Mouse (Mus musculus) ES-E14 (cell line): ENCODE results near the gene Gm21764. TPM values are rescaled to one million over a fixed set of nuclear protein-coding genes. Genes with fewer than 3 reads are reported as not detected.
"Not testable (repeated sequence)": the region's sequence is repeated elsewhere in the genome, so short reads cannot be mapped to it uniquely, and the experiment has no call there.

Experiments
- DNase-seq: peaks from one replicate; pipeline ENCODE4 v3.0.0-alpha.2; 2013; ENCODE audit warnings: low read depth, low spot score
- H3K27ac ChIP-seq: 2 replicates; pipeline ENCODE4 v1.5.1; 2012; ENCODE audit warnings: low read depth, mild to moderate bottlenecking, low read length, moderate library complexity, mixed read lengths; ENCODE audit not compliant: poor library complexity, insufficient read depth, severe bottlenecking
- H3K36me3 ChIP-seq: 2 replicates; pipeline ENCODE4 v1.6.1; 2012; ENCODE audit warnings: mild to moderate bottlenecking, low read length, moderate library complexity, mixed read lengths; ENCODE audit not compliant: control insufficient read depth, poor library complexity, insufficient read depth, severe bottlenecking
- H3K4me1 ChIP-seq, 2 experiments: fragments of 150-350 bp in 1 of 2; sonication (generic) in 1 of 2; 2 replicates each; pipeline ENCODE4 v1.6.1; 2012; ENCODE audit warnings: low read length in 2 of 2, mild to moderate bottlenecking in 1 of 2, mixed read lengths in 1 of 2; ENCODE audit not compliant: control insufficient read depth in 2 of 2, insufficient read depth in 2 of 2, poor library complexity in 1 of 2
- H3K4me3 ChIP-seq, 2 experiments: fragments of 150-350 bp in 1 of 2; sonication (generic) in 1 of 2; 2 replicates each; pipeline ENCODE4 v1.5.1; 2012; ENCODE audit warnings: low read length in 2 of 2, low read depth in 1 of 2, mild to moderate bottlenecking in 1 of 2, mixed read lengths in 1 of 2; ENCODE audit not compliant: insufficient read depth in 1 of 2, poor library complexity in 1 of 2, severe bottlenecking in 1 of 2
- H3K9ac ChIP-seq: 2 replicates; pipeline ENCODE4 v1.6.1; 2012; ENCODE audit warnings: low read depth, mild to moderate bottlenecking, low read length, mixed read lengths; ENCODE audit not compliant: poor library complexity, insufficient read depth, severe bottlenecking
- H3K9me3 ChIP-seq: fragments of 150-350 bp; sonication (generic); 2 replicates; pipeline ENCODE4 v1.6.1; 2012; ENCODE audit warnings: low read depth, mild to moderate bottlenecking, low read length; ENCODE audit not compliant: control insufficient read depth, insufficient read depth
- in situ Hi-C, 2 experiments: fragments of 600-800 bp; cut with MboI; formaldehyde crosslinking; loops; one replicate each; pipeline ENCODE4 v1.15.1; 2025; ENCODE audit warnings: low sequenced_read_pairs in 2 of 2, inconsistent platforms in 1 of 2; ENCODE audit not compliant: unreplicated experiment in 2 of 2
- total RNA-seq: library from RNA; depleted of rRNA; stranded (reverse); fragments of 300-350 nt; gene quantifications from 2 replicates; pipeline ENCODE4 v1.2.3, GENCODE M21; 2012; rRNA removed

Gene Gm21764
- not detected in 2 replicates for total RNA-seq

DNA sequence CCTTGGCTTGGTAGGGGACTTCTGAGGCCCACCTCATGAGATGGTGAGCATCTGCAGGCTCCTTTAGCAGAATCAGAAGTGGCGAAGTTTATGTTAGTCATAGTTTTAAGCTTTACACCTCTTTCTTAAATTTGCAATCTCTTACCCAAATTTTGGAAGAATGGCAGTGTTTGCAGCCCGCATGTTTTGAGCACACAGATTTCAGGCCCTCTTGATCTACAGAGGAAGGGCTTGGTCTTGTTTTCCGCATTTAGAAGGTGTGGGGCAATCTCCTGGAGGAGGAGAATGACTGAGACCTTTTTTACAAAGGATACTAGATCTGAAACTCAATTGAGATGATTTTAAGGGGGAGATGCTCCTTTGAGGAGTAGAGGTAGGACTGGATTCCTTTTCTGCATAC is at the start of gene Gm21764:
Gene Gm21764, minus strand, starts transcription at position 101 of the 400 bp plus-strand sequence.
- H3K27ac ChIP-seq, H3K9ac ChIP-seq, H3K4me3 ChIP-seq, H3K36me3 ChIP-seq, in situ Hi-C loops, H3K9me3 ChIP-seq, H3K4me1 ChIP-seq, DNase-seq: not testable (repeated sequence)

DNA sequence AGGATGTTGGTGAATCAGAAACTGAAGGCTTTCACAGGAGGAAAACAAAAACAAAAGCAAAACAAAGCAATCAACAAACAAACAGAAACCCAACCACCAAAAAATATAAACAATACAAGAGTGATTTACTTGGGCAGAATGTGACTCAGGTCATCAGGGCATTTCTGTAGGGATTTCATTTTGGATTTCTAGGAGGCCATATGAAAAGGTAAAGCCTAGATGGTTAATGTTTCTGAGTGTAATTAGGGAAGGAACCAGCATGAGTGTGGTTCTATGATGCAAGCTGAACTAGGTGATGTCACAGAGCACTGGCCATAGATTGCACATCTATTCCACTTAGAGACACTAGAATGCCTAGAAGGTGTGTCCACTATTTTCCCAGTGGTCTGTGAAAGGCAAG is 27.2 kb upstream of the Gm21764 start, which contains the start of gene Ssty1:
Gene Ssty1, plus strand, starts transcription at position 301 of the 400 bp plus-strand sequence.
- H3K9me3 ChIP-seq, DNase-seq, H3K9ac ChIP-seq, H3K4me3 ChIP-seq, H3K4me1 ChIP-seq, H3K36me3 ChIP-seq, in situ Hi-C loops, H3K27ac ChIP-seq: not testable (repeated sequence)

Other genes with a start within 250 kb of the Gm21764 start
- not detected in 2 replicates for gene Gm21904, start 215.5 kb downstream of the Gm21764 start, total RNA-seq
- gene Gm20772, start 187.1 kb downstream of the Gm21764 start, total RNA-seq = not detected in 2 replicates
- not detected in 2 replicates for gene Gm20831, start 187.1 kb downstream of the Gm21764 start, total RNA-seq
- gene Srsy, start 124.5 kb downstream of the Gm21764 start, total RNA-seq = not detected in 2 replicates
- not detected in 2 replicates for gene Ssty1, start 27.3 kb upstream of the Gm21764 start, total RNA-seq